Mouse (Mus musculus): ENCODE measurements around the gene Tnfaip8l2. TPM values are rescaled to one million over a fixed set of nuclear protein-coding genes. Genes with fewer than 3 reads are reported as not detected.

Gene Tnfaip8l2
- polyA plus RNA-seq, 1 experiment from 2014 or later = 4.8 TPM

- Histone ChIP-seq H3K9me3 (ENCODE audit: control insufficient read depth, low read length) (no peaks in the 10 kb centered on the region), H3K4me3 (ENCODE audit: low read depth, low read length) (no peak overlapping the region), H3K27ac (ENCODE audit: low read depth, low read length) (no peak overlapping the region), H3K4me2 (no peak overlapping the region), H3K9ac (ENCODE audit: low read depth, low read length) (no peak overlapping the region), H3K4me1 (replicated peaks; ENCODE audit: control insufficient read depth, insufficient read depth, low read length) (peaks cover 12% of the 10 kb centered on the region), H3K27me3 (replicated peaks; ENCODE audit: control insufficient read depth, insufficient read depth, low read length) (peaks cover 27% of the 10 kb centered on the region), H3K36me3 (ENCODE audit: control insufficient read depth, insufficient read depth, low read length) (no peaks in the 10 kb centered on the region)
- WGBS = 77% methylated on average over 3 of the region's 3 CpGs
- no peak for ATAC-seq (replicated peaks; ENCODE audit: low FRiP score)
- DNase-seq (ENCODE audit: low spot score) = no peak
Observed at GRCm38 (mm10) chr3:95176500-95176899, 34.3 kb upstream of the Tnfaip8l2 start.

- WGBS = 2% methylated on average over 16 of the region's 16 CpGs
- Histone ChIP-seq H3K9ac (ENCODE audit: low read depth, low read length) (peak overlapping the region; percentile 26; the same call in 1 of the 2 replicates), H3K36me3 (ENCODE audit: control insufficient read depth, insufficient read depth, low read length) (peaks cover 3% of the 10 kb centered on the region; the same call in 1 of the 2 replicates), H3K4me3 (ENCODE audit: low read depth, low read length) (peak overlapping the region; percentile 44), H3K9me3 (ENCODE audit: control insufficient read depth, low read length) (no peaks in the 10 kb centered on the region), H3K4me1 (replicated peaks; ENCODE audit: control insufficient read depth, insufficient read depth, low read length) (peaks cover 12% of the 10 kb centered on the region), H3K4me2 (peak overlapping the region; percentile 67), H3K27me3 (replicated peaks; ENCODE audit: control insufficient read depth, insufficient read depth, low read length) (peaks cover 46% of the 10 kb centered on the region), H3K27ac (ENCODE audit: low read depth, low read length) (no peak overlapping the region)
- DNase-seq (ENCODE audit: low spot score) = peak; percentile 76
- peak; percentile 54 for ATAC-seq (replicated peaks; ENCODE audit: low FRiP score)
Observed at GRCm38 (mm10) chr3:95174011-95174592, 31.9 kb upstream of the Tnfaip8l2 start.

- no peak overlapping the region for H3K27ac ChIP-seq (ENCODE audit: low read depth, low read length)
- WGBS = 5% methylated on average over 57 of the region's 58 CpGs
- H3K9me3 ChIP-seq (ENCODE audit: control insufficient read depth, low read length) = no peaks in the 10 kb centered on the region
- DNase-seq (ENCODE audit: low spot score) (peak; percentile 56), ATAC-seq (replicated peaks; ENCODE audit: low FRiP score) (0 out of 2 replicates have a peak, but pooled peaks have one; percentile 28)
- peak overlapping the region; percentile 67 for H3K4me2 ChIP-seq
- H3K4me1 ChIP-seq (replicated peaks; ENCODE audit: control insufficient read depth, insufficient read depth, low read length) = peaks cover 12% of the 10 kb centered on the region
- peaks cover 47% of the 10 kb centered on the region for H3K27me3 ChIP-seq (replicated peaks; ENCODE audit: control insufficient read depth, insufficient read depth, low read length)
- H3K36me3 ChIP-seq (ENCODE audit: control insufficient read depth, insufficient read depth, low read length) = peaks cover 3% of the 10 kb centered on the region; the same call in 1 of the 2 replicates
- peak overlapping the region; percentile 36; the same call in 1 of the 2 replicates for H3K9ac ChIP-seq (ENCODE audit: low read depth, low read length)
- H3K4me3 ChIP-seq (ENCODE audit: low read depth, low read length) = peak overlapping the region; percentile 44
Observed at GRCm38 (mm10) chr3:95173256-95173949, 31.2 kb upstream of the Tnfaip8l2 start.

- Histone ChIP-seq H3K9ac (ENCODE audit: low read depth, low read length) (no peak overlapping the region), H3K36me3 (ENCODE audit: control insufficient read depth, insufficient read depth, low read length) (peaks cover 3% of the 10 kb centered on the region; the same call in 1 of the 2 replicates), H3K4me1 (replicated peaks; ENCODE audit: control insufficient read depth, insufficient read depth, low read length) (peaks cover 12% of the 10 kb centered on the region), H3K4me2 (peak overlapping the region; percentile 67), H3K27ac (ENCODE audit: low read depth, low read length) (no peak overlapping the region), H3K27me3 (replicated peaks; ENCODE audit: control insufficient read depth, insufficient read depth, low read length) (peaks cover 47% of the 10 kb centered on the region), H3K9me3 (ENCODE audit: control insufficient read depth, low read length) (no peaks in the 10 kb centered on the region), H3K4me3 (ENCODE audit: low read depth, low read length) (peak overlapping the region; percentile 44)
- WGBS = 16% methylated on average over 80 of the region's 84 CpGs
- 0 out of 2 replicates have a peak, but pooled peaks have one; percentile 11 for ATAC-seq (replicated peaks; ENCODE audit: low FRiP score)
- peak; percentile 47 for DNase-seq (ENCODE audit: low spot score)
Observed at GRCm38 (mm10) chr3:95172526-95173255, 30.5 kb upstream of the Tnfaip8l2 start.

GRCm38 (mm10) chr3:95171105-95171504 lies 28.9 kb upstream of the Tnfaip8l2 start:
- Histone ChIP-seq H3K4me3 (ENCODE audit: low read depth, low read length) (no peak overlapping the region), H3K4me1 (replicated peaks; ENCODE audit: control insufficient read depth, insufficient read depth, low read length) (peaks cover 12% of the 10 kb centered on the region), H3K9me3 (ENCODE audit: control insufficient read depth, low read length) (no peaks in the 10 kb centered on the region), H3K27me3 (replicated peaks; ENCODE audit: control insufficient read depth, insufficient read depth, low read length) (peaks cover 47% of the 10 kb centered on the region), H3K4me2 (no peak overlapping the region), H3K9ac (ENCODE audit: low read depth, low read length) (no peak overlapping the region), H3K36me3 (ENCODE audit: control insufficient read depth, insufficient read depth, low read length) (peaks cover 3% of the 10 kb centered on the region; the same call in 1 of the 2 replicates), H3K27ac (ENCODE audit: low read depth, low read length) (no peak overlapping the region)
- ATAC-seq (replicated peaks; ENCODE audit: low FRiP score) = no peak
- DNase-seq (ENCODE audit: low spot score) = no peak
- 69% methylated on average over 6 of the region's 6 CpGs for WGBS

GRCm38 (mm10) chr3:95169996-95170395 lies 27.8 kb upstream of the Tnfaip8l2 start:
- WGBS = 84% methylated on average over 10 of the region's 10 CpGs
- no peak for ATAC-seq (replicated peaks; ENCODE audit: low FRiP score)
- peaks cover 47% of the 10 kb centered on the region for H3K27me3 ChIP-seq (replicated peaks; ENCODE audit: control insufficient read depth, insufficient read depth, low read length)

GRCm38 (mm10) chr3:95164840-95165239 lies 22.7 kb upstream of the Tnfaip8l2 start:
- no peaks in the 10 kb centered on the region for H3K9me3 ChIP-seq (ENCODE audit: control insufficient read depth, low read length)
- H3K4me2 ChIP-seq = no peak overlapping the region
- H3K27ac ChIP-seq (ENCODE audit: low read depth, low read length) = no peak overlapping the region
- peaks cover 10% of the 10 kb centered on the region for H3K4me1 ChIP-seq (replicated peaks; ENCODE audit: control insufficient read depth, insufficient read depth, low read length)
- WGBS = 57% methylated on average over 5 of the region's 5 CpGs
- no peak overlapping the region for H3K4me3 ChIP-seq (ENCODE audit: low read depth, low read length)
- H3K9ac ChIP-seq (ENCODE audit: low read depth, low read length) = no peak overlapping the region
- no peaks in the 10 kb centered on the region for H3K36me3 ChIP-seq (ENCODE audit: control insufficient read depth, insufficient read depth, low read length)
- no peak for ATAC-seq (replicated peaks; ENCODE audit: low FRiP score)
- peaks cover 40% of the 10 kb centered on the region for H3K27me3 ChIP-seq (replicated peaks; ENCODE audit: control insufficient read depth, insufficient read depth, low read length)
- DNase-seq (ENCODE audit: low spot score) = no peak

More at GRCm38 (mm10) chr3:95169996-95170395, 27.8 kb upstream of the Tnfaip8l2 start:
- no peak overlapping the region for H3K9ac ChIP-seq (ENCODE audit: low read depth, low read length)
- no peaks in the 10 kb centered on the region for H3K9me3 ChIP-seq (ENCODE audit: control insufficient read depth, low read length)
- H3K4me3 ChIP-seq (ENCODE audit: low read depth, low read length) = no peak overlapping the region
- H3K4me2 ChIP-seq = no peak overlapping the region
- no peak for DNase-seq (ENCODE audit: low spot score)
- H3K4me1 ChIP-seq (replicated peaks; ENCODE audit: control insufficient read depth, insufficient read depth, low read length) = peaks cover 13% of the 10 kb centered on the region
- no peak overlapping the region for H3K27ac ChIP-seq (ENCODE audit: low read depth, low read length)
- peaks cover 3% of the 10 kb centered on the region; the same call in 1 of the 2 replicates for H3K36me3 ChIP-seq (ENCODE audit: control insufficient read depth, insufficient read depth, low read length)

- peaks cover 15% of the 10 kb centered on the region for H3K4me1 ChIP-seq (replicated peaks; ENCODE audit: control insufficient read depth, insufficient read depth, low read length)
- H3K4me3 ChIP-seq (ENCODE audit: low read depth, low read length) = no peak overlapping the region
- H3K9me3 ChIP-seq (ENCODE audit: control insufficient read depth, low read length) = no peaks in the 10 kb centered on the region
- H3K36me3 ChIP-seq (ENCODE audit: control insufficient read depth, insufficient read depth, low read length) = no peaks in the 10 kb centered on the region
- H3K27ac ChIP-seq (ENCODE audit: low read depth, low read length) = no peak overlapping the region
- H3K9ac ChIP-seq (ENCODE audit: low read depth, low read length) = no peak overlapping the region
- WGBS = 70% methylated on average over 5 of the region's 5 CpGs
- H3K27me3 ChIP-seq (replicated peaks; ENCODE audit: control insufficient read depth, insufficient read depth, low read length) = peaks cover 39% of the 10 kb centered on the region
- ATAC-seq (replicated peaks; ENCODE audit: low FRiP score) (no peak), DNase-seq (ENCODE audit: low spot score) (no peak)
- H3K4me2 ChIP-seq = no peak overlapping the region
Observed at GRCm38 (mm10) chr3:95164256-95164550, 22.0 kb upstream of the Tnfaip8l2 start.
